Mouse (Mus musculus): Measurements from ENCODE around the gene Zfp978.

DNA sequence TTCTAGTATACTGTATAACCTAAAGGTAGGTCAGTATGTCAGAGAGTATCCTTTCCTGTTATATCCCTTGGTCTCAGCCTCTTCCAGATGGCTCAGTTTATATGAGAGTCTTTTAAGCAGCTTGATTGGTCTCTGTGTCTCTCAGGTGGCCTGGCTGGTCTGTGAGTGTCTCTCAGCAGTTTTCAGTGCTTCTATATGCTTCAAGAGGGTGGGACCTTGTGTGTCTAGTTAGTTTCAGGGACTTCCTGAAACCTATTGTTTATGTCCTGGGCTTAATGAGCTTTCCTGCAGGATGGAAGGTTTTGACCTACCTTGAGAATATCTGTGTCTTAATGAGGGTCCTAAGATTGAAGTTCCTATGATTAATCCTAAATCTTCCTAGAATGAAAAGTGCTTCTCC, 69.5 kb downstream of the Zfp978 start:
- no peak for TF ChIP-seq POLR2AphosphoS5 (IDR thresholded peaks at IDR 0.05; ENCODE audit: borderline replicate concordance, low read depth, low read length)
- no peak for TF ChIP-seq BHLHE40 (IDR thresholded peaks at IDR 0.05; ENCODE audit: borderline replicate concordance, low read depth, low read length)
- TF ChIP-seq EP300 (IDR thresholded peaks at IDR 0.05; ENCODE audit: low read depth in 1 of 2, low read length in 2 of 2), result no peak
